Mouse (Mus musculus) kidney, postnatal 10 days (tissue): ENCODE data around the gene Wwox.

ENCODE experiments used
- DNase-seq: peaks from one replicate; pipeline ENCODE4 v3.0.0; 2021; ENCODE audit warnings: mixed read lengths

Gene Wwox

GRCm38 (mm10) chr8:114979671-114980070 is 540.2 kb downstream of the Wwox start:
- DNase-seq: no peak

- no peak for DNase-seq
Observed at GRCm38 (mm10) chr8:114982762-114983161, 543.3 kb downstream of the Wwox start.

- DNase-seq: no peak
Observed at GRCm38 (mm10) chr8:114984500-114984899, 545.0 kb downstream of the Wwox start.

- peak; percentile 23 for DNase-seq
Observed at GRCm38 (mm10) chr8:114985996-114986395, 546.5 kb downstream of the Wwox start.

GRCm38 (mm10) chr8:114986971-114987370 is 547.5 kb downstream of the Wwox start:
- peak; percentile 19 for DNase-seq

GRCm38 (mm10) chr8:114990865-114991613 is 551.6 kb downstream of the Wwox start:
- DNase-seq: no peak

- no peak for DNase-seq
Observed at GRCm38 (mm10) chr8:115000736-115001135, 561.3 kb downstream of the Wwox start.

- DNase-seq: no peak
Observed at GRCm38 (mm10) chr8:115005021-115005420, 565.6 kb downstream of the Wwox start.

GRCm38 (mm10) chr8:115006561-115006960 is 567.1 kb downstream of the Wwox start:
- peak; percentile 65 for DNase-seq

- DNase-seq: no peak
Observed at GRCm38 (mm10) chr8:115007280-115007679, 567.8 kb downstream of the Wwox start.

- no peak for DNase-seq
Observed at GRCm38 (mm10) chr8:115008624-115009620, 569.5 kb downstream of the Wwox start.

GRCm38 (mm10) chr8:115009897-115010768 is 570.7 kb downstream of the Wwox start:
- DNase-seq: no peak

- DNase-seq: peak; percentile 17
Observed at GRCm38 (mm10) chr8:115010769-115011073, 571.3 kb downstream of the Wwox start.

- DNase-seq: no peak
Observed at GRCm38 (mm10) chr8:115019661-115020060, 580.2 kb downstream of the Wwox start.

GRCm38 (mm10) chr8:115021731-115022130 is 582.3 kb downstream of the Wwox start:
- DNase-seq: no peak

GRCm38 (mm10) chr8:115024062-115024461 is 584.6 kb downstream of the Wwox start:
- DNase-seq: no peak

GRCm38 (mm10) chr8:115025390-115026098 is 586.1 kb downstream of the Wwox start:
- no peak for DNase-seq

GRCm38 (mm10) chr8:115026201-115026600 is 586.7 kb downstream of the Wwox start:
- DNase-seq: no peak

GRCm38 (mm10) chr8:115033194-115033593 is 593.7 kb downstream of the Wwox start:
- DNase-seq: peak; percentile 29

GRCm38 (mm10) chr8:115036016-115036415 is 596.6 kb downstream of the Wwox start:
- DNase-seq: no peak

GRCm38 (mm10) chr8:115038426-115038825 is 599.0 kb downstream of the Wwox start:
- no peak for DNase-seq

GRCm38 (mm10) chr8:115045746-115046145 is 606.3 kb downstream of the Wwox start:
- DNase-seq: no peak
